Mouse (Mus musculus) G1E (cell line): Measurements from ENCODE around the gene Tmem38b.

Source experiments
- CTCF ChIP-seq: IDR thresholded peaks from 2 replicates; pipeline ENCODE4 v1.5.1; 2012; ENCODE audit warnings: low read depth, low read length, inconsistent platforms, mixed read lengths
- GATA1 ChIP-seq: IDR thresholded peaks from 2 replicates; pipeline ENCODE4 v1.6.1; 2012; ENCODE audit warnings: borderline replicate concordance, low read length, inconsistent platforms, mixed read lengths
- TAL1 ChIP-seq: conservative IDR thresholded peaks from 2 replicates; pipeline ENCODE4 v1.6.1; 2012; ENCODE audit warnings: low read depth, low read length, inconsistent platforms, mixed read lengths

- TF ChIP-seq CTCF (no peak), TAL1 (no peak), GATA1 (no peak)
Observed at GRCm38 (mm10) chr4:53848308-53848707, 22.5 kb downstream of the Tmem38b start.
